Mouse (Mus musculus) stomach, embryonic 16.5 days (tissue): Measurements from ENCODE around the gene N4bp1. TPM values are rescaled to one million over a fixed set of nuclear protein-coding genes. Genes with fewer than 3 reads are reported as not detected.
A peak's percentile ranks its signal among the peaks of the same experiment; 100 is the strongest.

Source experiments
- ATAC-seq: fragments of 200-750 bp; cut with Nextera tagmentation; 2 replicates; pipeline ENCODE4 v1.8.0; 2017; ENCODE audit warnings: moderate number of reproducible peaks, moderate TSS enrichment; ENCODE audit not compliant: insufficient read depth, low FRiP score
- H3K27ac ChIP-seq: fragments of 300-500 bp; sonication (generic); 2 replicates; pipeline ENCODE4 v1.5.1; 2014; ENCODE audit warnings: low read length
- H3K27me3 ChIP-seq: fragments of 300-500 bp; sonication (generic); 2 replicates; pipeline ENCODE4 v1.6.1; 2014; ENCODE audit warnings: low read length, control low read depth, mixed read lengths; ENCODE audit not compliant: control insufficient read depth, insufficient read depth
- H3K36me3 ChIP-seq: fragments of 300-500 bp; sonication (generic); 2 replicates; pipeline ENCODE4 v1.6.1; 2014; ENCODE audit warnings: low read length; ENCODE audit not compliant: control insufficient read depth, insufficient read depth
- H3K4me1 ChIP-seq: fragments of 300-500 bp; sonication (generic); 2 replicates; pipeline ENCODE4 v1.6.1; 2014; ENCODE audit warnings: low read length, control low read depth, mixed read lengths; ENCODE audit not compliant: control insufficient read depth, insufficient read depth
- H3K4me2 ChIP-seq: fragments of 300-500 bp; sonication (generic); 2 replicates; pipeline ENCODE4 v1.6.1; 2014; ENCODE audit warnings: low read depth, low read length, mixed read lengths
- H3K4me3 ChIP-seq: fragments of 300-500 bp; sonication (generic); replicated peaks from 2 replicates; pipeline ENCODE4 v1.5.1; 2014; ENCODE audit warnings: mild to moderate bottlenecking, low read length
- H3K9ac ChIP-seq: fragments of 300-500 bp; sonication (generic); 2 replicates; pipeline ENCODE4 v1.6.1; 2014; ENCODE audit warnings: low read length
- H3K9me3 ChIP-seq: fragments of 300-500 bp; sonication (generic); replicated peaks from 2 replicates; pipeline ENCODE4 v1.6.1; 2016; ENCODE audit warnings: low read length, control low read depth; ENCODE audit not compliant: control insufficient read depth
- WGBS: fragments of 180-500 bp; shearing (Covaris S2); extraction: QIAGEN DNeasy Blood & Tissue Kit; methylation state at CpG from one replicate; pipeline ENCODE4 v1.1.7; 2014; 5-methylcytosine and 5-hydroxymethylcytosine counted together
- polyA plus RNA-seq: library from polyadenylated mRNA; unstranded; fragments of >200 nt; fragmentation: Nextera tagmentation; extraction: Ambion mirVana; gene quantifications from 2 replicates; pipeline ENCODE4 v1.2.1, GENCODE M21; 2015

N4bp1 gene
- 6.3 and 6.8 TPM in 2 replicates for polyA plus RNA-seq

DNA sequence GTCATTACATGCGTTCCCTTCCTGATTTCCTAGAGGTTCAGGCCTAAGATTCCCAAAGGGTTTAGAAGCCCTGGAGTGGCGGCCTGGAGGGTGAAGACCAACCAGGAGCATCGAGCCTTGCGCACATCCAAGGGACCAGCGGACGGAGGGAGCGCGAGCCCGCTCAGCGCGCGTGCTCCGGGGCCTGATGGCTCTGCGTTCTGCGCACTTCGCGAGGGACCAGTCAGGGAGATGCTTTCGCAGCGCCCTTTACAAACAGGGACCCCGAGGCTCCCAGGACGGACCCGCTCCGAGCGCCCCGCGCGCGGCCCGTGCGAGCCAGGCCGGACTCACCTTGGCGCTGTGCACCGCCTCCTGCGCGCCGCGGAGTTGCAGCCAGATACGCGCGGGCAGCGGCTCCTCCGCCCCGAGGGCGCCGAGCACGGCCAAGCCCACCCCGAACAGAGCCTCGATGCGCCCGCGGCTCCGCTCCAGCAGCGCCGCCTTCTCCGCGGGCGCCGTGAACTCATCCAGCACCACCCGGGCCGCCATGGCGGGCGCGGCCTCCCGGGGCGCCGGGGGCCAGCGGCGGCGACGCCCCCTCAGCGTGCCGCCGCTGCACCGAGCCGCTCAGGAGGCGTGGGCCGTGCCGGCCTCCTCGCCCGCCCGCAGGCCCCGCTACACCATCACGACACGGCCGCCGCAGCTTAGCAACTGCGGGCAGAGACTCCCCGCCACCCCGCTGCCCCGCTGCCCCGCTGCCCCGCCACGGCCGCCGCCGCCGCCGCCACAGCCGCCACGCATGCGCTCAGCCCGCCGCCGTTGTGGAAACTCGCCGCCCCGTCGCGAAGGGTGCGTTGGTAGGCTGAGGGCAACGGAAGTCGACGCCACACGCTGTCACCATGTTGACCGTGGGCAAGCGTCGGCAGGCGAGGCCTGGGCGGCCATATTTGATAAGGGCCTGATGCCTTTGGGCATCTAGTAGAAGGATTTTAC lies at the start of gene N4bp1:
N4bp1 (minus strand) TSS at position 770 of the 975 bp plus-strand sequence.
- WGBS, result under 1% methylated on average over 119 of the region's 119 CpGs
- Histone ChIP-seq H3K4me2 (peak within 1 kb of the TSS; percentile 90), H3K4me3 (peak within 1 kb of the TSS; percentile 79), H3K9me3 (no peaks in the 10 kb centered on the region), H3K9ac (peak within 1 kb of the TSS; percentile 93), H3K27ac (peak within 1 kb of the TSS; percentile 93), H3K36me3 (no peaks in the 10 kb centered on the region), H3K4me1 (peaks cover 30% of the 10 kb centered on the region), H3K27me3 (no peaks in the 10 kb centered on the region)
- peak; percentile 88 for ATAC-seq

DNA sequence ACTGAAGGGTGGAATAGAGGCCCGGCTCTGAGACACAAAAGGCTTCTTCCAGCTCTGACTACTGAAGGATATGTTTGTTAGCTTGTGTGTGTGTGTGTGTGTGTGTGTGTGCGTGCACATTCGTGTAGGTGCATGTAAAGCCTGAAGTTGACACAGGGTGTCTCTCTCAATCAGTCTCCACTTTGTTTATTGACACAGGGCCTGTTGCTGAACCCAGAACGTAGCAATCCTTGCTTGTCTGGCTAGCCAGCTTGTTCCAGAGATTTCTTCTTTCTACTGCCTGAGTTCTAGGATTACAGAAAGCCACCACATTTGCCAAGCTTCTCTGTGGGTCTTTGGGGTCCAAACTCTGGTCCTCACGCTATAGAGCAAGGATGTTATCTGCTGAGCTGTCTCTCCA lies 49.8 kb upstream of the N4bp1 start:
- Histone ChIP-seq H3K4me2 (no peak overlapping the region), H3K9me3 (no peaks in the 10 kb centered on the region), H3K27ac (no peak overlapping the region), H3K36me3 (no peaks in the 10 kb centered on the region), H3K4me3 (no peak overlapping the region), H3K27me3 (no peaks in the 10 kb centered on the region), H3K4me1 (no peaks in the 10 kb centered on the region), H3K9ac (no peak overlapping the region)
- ATAC-seq, result no peak
- 64% methylated on average over 5 of the region's 5 CpGs for WGBS

DNA sequence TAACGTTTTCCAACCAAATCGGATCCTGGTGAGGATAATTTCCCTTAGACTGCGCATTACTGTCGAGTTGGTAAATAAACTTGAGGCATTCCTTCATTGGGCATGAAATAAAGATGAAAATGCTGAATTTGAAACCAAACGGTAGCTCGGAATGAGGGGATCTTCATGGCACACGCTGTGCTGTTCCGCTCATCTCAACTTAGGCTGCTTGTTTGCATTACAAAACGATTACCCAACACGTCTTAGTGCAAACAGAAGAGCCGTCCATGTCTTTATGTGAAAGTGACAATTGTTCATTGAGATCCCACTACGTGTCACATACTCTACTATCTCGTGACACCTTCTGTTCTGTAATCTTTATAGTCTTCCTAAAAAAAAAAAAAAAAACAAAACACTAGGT lies 49.3 kb upstream of the N4bp1 start:
- Histone ChIP-seq H3K36me3 (no peaks in the 10 kb centered on the region), H3K27ac (no peak overlapping the region), H3K9ac (no peak overlapping the region), H3K4me2 (no peak overlapping the region), H3K27me3 (no peaks in the 10 kb centered on the region), H3K9me3 (no peaks in the 10 kb centered on the region), H3K4me3 (no peak overlapping the region), H3K4me1 (no peaks in the 10 kb centered on the region)
- no peak for ATAC-seq
- 47% methylated on average over 13 of the region's 13 CpGs for WGBS

DNA sequence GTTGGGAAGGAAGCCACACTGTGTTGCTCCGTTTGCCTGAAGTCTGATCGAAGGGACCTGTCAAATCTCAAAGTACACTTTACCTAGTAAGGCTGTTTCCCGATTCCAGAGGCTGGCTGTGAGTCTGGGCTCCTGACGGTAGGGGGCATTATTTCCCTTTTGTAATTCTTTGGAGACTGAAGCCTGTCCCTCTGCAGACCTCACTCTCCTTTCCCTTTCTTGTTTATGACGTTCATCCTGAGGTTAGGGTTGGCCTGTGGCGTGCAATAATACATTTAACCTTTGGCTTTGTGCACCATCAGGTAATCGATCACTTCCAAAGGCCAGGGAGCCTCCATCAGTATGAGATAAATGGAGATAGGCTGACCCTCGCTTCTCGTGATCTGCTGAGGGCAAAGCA lies 48.8 kb upstream of the N4bp1 start:
- no peak overlapping the region for H3K4me3 ChIP-seq
- H3K27ac ChIP-seq, result no peak overlapping the region
- H3K36me3 ChIP-seq, result no peaks in the 10 kb centered on the region
- H3K9me3 ChIP-seq, result no peaks in the 10 kb centered on the region
- no peaks in the 10 kb centered on the region for H3K4me1 ChIP-seq
- no peak overlapping the region for H3K9ac ChIP-seq
- no peak overlapping the region for H3K4me2 ChIP-seq
- ATAC-seq, result no peak
- WGBS, result 14% methylated on average over 9 of the region's 9 CpGs
- no peaks in the 10 kb centered on the region for H3K27me3 ChIP-seq

GRCm38 (mm10) chr8:86926237-86926636 lies 41.2 kb upstream of the N4bp1 start:
- 58% methylated on average over 8 of the region's 8 CpGs for WGBS
- no peak for ATAC-seq
- Histone ChIP-seq H3K4me1 (no peaks in the 10 kb centered on the region), H3K27ac (no peak overlapping the region), H3K36me3 (no peaks in the 10 kb centered on the region), H3K27me3 (no peaks in the 10 kb centered on the region), H3K4me3 (no peak overlapping the region), H3K9ac (no peak overlapping the region), H3K9me3 (no peaks in the 10 kb centered on the region), H3K4me2 (no peak overlapping the region)

DNA sequence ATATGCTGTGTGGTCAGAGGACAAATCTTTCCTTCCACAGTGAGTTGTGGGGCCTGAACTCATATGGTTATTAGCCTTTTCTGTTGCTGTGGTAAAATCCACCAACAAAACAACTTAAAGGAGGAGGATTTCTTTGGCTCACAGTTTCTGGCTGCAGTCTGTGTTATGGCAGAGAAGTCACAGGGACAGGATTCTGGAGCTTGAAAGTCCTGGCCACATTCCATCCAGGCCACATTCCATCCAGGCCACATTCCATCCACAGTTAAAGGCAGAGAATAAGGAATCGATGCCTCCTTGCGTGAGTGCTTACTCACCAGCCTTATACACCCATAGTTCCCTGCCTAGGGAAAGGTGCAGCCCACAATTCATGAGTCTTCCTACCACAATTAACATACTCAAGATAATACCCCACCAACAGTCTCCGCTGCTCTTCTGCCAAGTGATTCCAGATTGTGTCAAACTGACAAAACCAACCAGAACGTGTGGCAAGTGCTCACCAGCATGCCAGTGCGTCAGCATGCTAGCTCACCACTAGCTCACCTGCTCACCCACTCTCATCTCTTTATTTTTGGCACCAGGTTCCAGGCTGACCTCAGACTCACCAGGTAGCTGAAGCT lies 38.3 kb upstream of the N4bp1 start:
- no peaks in the 10 kb centered on the region for H3K9me3 ChIP-seq
- H3K27me3 ChIP-seq, result no peaks in the 10 kb centered on the region
- H3K9ac ChIP-seq, result no peak overlapping the region
- no peak for ATAC-seq
- H3K27ac ChIP-seq, result no peak overlapping the region
- no peak overlapping the region for H3K4me3 ChIP-seq
- H3K36me3 ChIP-seq, result no peaks in the 10 kb centered on the region
- H3K4me1 ChIP-seq, result 0 out of 2 replicates have a peak, but pooled peaks cover 6% of the 10 kb centered on the region
- no peak overlapping the region for H3K4me2 ChIP-seq
- WGBS, result 64% methylated on average over 5 of the region's 5 CpGs

GRCm38 (mm10) chr8:86922673-86923072 lies 37.6 kb upstream of the N4bp1 start:
- Histone ChIP-seq H3K4me2 (no peak overlapping the region), H3K9me3 (no peaks in the 10 kb centered on the region), H3K9ac (no peak overlapping the region), H3K4me1 (0 out of 2 replicates have a peak, but pooled peaks cover 6% of the 10 kb centered on the region), H3K4me3 (no peak overlapping the region), H3K36me3 (no peaks in the 10 kb centered on the region), H3K27ac (no peak overlapping the region), H3K27me3 (no peaks in the 10 kb centered on the region)
- no peak for ATAC-seq
- 88% methylated on average over 1 of the region's 1 CpGs for WGBS

GRCm38 (mm10) chr8:86922141-86922540 lies 37.1 kb upstream of the N4bp1 start:
- Histone ChIP-seq H3K4me1 (0 out of 2 replicates have a peak, but pooled peaks cover 6% of the 10 kb centered on the region), H3K4me2 (no peak overlapping the region), H3K27ac (no peak overlapping the region), H3K9ac (no peak overlapping the region), H3K36me3 (no peaks in the 10 kb centered on the region), H3K27me3 (no peaks in the 10 kb centered on the region), H3K4me3 (no peak overlapping the region), H3K9me3 (no peaks in the 10 kb centered on the region)
- WGBS, result 63% methylated on average over 5 of the region's 5 CpGs
- no peak for ATAC-seq

DNA sequence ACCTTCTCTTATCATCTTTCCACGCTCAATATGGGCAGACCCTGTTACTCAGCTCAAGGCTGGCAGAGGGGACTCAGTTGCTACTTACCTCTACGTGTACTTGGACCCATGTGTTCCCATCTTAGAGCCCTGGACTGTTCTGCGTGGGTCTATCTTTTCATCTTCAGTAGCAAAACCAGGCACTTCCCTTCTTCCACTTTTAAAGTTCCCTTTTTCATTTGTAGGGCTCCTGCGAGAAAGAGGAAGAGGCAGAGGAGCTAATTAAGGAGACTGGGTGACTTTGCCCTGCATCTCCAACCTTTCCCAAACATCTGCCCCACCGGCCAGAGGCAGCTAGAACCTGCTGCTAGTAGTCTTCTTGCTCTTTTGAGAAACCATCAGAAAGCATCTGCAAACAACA lies 35.9 kb upstream of the N4bp1 start:
- no peak for ATAC-seq
- no peaks in the 10 kb centered on the region for H3K9me3 ChIP-seq
- H3K9ac ChIP-seq, result no peak overlapping the region
- WGBS, result 38% methylated on average over 5 of the region's 5 CpGs
- no peaks in the 10 kb centered on the region for H3K27me3 ChIP-seq
- no peak overlapping the region for H3K4me3 ChIP-seq
- H3K27ac ChIP-seq, result no peak overlapping the region
- H3K4me1 ChIP-seq, result 0 out of 2 replicates have a peak, but pooled peaks cover 6% of the 10 kb centered on the region
- no peak overlapping the region for H3K4me2 ChIP-seq
- H3K36me3 ChIP-seq, result no peaks in the 10 kb centered on the region
